Mouse (Mus musculus): Measurements from ENCODE around the gene Ptrhd1. TPM values are rescaled to one million over a fixed set of nuclear protein-coding genes. Genes with fewer than 3 reads are reported as not detected.

Ptrhd1 gene
- total and polyA plus RNA-seq, 3 experiments: 3.8 to 5.3 TPM; not detected in 1

GRCm38 (mm10) chr12:4267765-4268164, 33.9 kb downstream of the Ptrhd1 start:
- TF ChIP-seq ZMIZ1 (IDR thresholded peaks at IDR 0.05; ENCODE audit: low read depth, low read length): no peak
- Histone ChIP-seq H3K27ac (ENCODE audit: control insufficient read depth, low read depth, low read length) (no peak overlapping the region), H3K9ac (ENCODE audit: control insufficient read depth, low read depth, low read length, poor library complexity, severe bottlenecking) (no peak overlapping the region), H3K4me3 (ENCODE audit: control insufficient read depth in 1 of 2, insufficient read depth in 1 of 2, low read depth in 2 of 2, low read length in 2 of 2) (no peak overlapping the region), H3K79me2 (ENCODE audit: control insufficient read depth, insufficient read depth, low read length, poor library complexity) (no peaks in the 10 kb centered on the region), H3K36me3 (ENCODE audit: control insufficient read depth in 1 of 2, insufficient read depth in 2 of 2, low read length in 2 of 2) (peaks cover 0 to 33% of the 10 kb centered on the region in 2 experiments; a peak in 3 of 4 replicates), H3K4me1 (ENCODE audit: control insufficient read depth in 1 of 2, insufficient read depth in 2 of 2, low read length in 2 of 2) (no peaks in the 10 kb centered on the region), H3K27me3 (ENCODE audit: control insufficient read depth in 1 of 2, insufficient read depth in 2 of 2, low read length in 2 of 2) (no peaks in the 10 kb centered on the region), H3K9me3 (replicated peaks; ENCODE audit: insufficient read depth, low read length) (no peaks in the 10 kb centered on the region)
- DNase-seq (ENCODE audit: low read depth, low spot score): no peak

GRCm38 (mm10) chr12:4271078-4271477, 37.3 kb downstream of the Ptrhd1 start:
- Histone ChIP-seq H3K36me3 (ENCODE audit: control insufficient read depth in 1 of 2, insufficient read depth in 2 of 2, low read length in 2 of 2) (peaks cover 0 to 37% of the 10 kb centered on the region in 2 experiments; a peak in 3 of 4 replicates), H3K79me2 (ENCODE audit: control insufficient read depth, insufficient read depth, low read length, poor library complexity) (no peaks in the 10 kb centered on the region), H3K27ac (ENCODE audit: control insufficient read depth, low read depth, low read length) (no peak overlapping the region), H3K9me3 (replicated peaks; ENCODE audit: insufficient read depth, low read length) (no peaks in the 10 kb centered on the region), H3K27me3 (ENCODE audit: control insufficient read depth in 1 of 2, insufficient read depth in 2 of 2, low read length in 2 of 2) (no peaks in the 10 kb centered on the region), H3K4me3 (ENCODE audit: control insufficient read depth in 1 of 2, insufficient read depth in 1 of 2, low read depth in 2 of 2, low read length in 2 of 2) (no peak overlapping the region), H3K9ac (ENCODE audit: control insufficient read depth, low read depth, low read length, poor library complexity, severe bottlenecking) (no peak overlapping the region), H3K4me1 (ENCODE audit: control insufficient read depth in 1 of 2, insufficient read depth in 2 of 2, low read length in 2 of 2) (no peaks in the 10 kb centered on the region)
- no peak for TF ChIP-seq ZMIZ1 (IDR thresholded peaks at IDR 0.05; ENCODE audit: low read depth, low read length)
- no peak for TF ChIP-seq ZC3H11A (IDR thresholded peaks at IDR 0.05; ENCODE audit: low read depth, low read length)
- no peak for TF ChIP-seq POLR2A (IDR thresholded peaks at IDR 0.05; ENCODE audit: control insufficient read depth in 1 of 2, insufficient read depth in 1 of 2, low read depth in 1 of 2, low read length in 2 of 2, poor library complexity in 1 of 2)
- no peak for TF ChIP-seq JUND (IDR thresholded peaks at IDR 0.05; ENCODE audit: low read depth, low read length)
- no peak for TF ChIP-seq HCFC1 (IDR thresholded peaks at IDR 0.05; ENCODE audit: low read depth, low read length)
- TF ChIP-seq MYC (IDR thresholded peaks at IDR 0.05; ENCODE audit: low read depth, low read length): no peak
- TF ChIP-seq EP300 (IDR thresholded peaks at IDR 0.05; ENCODE audit: low read depth in 1 of 2, low read length in 2 of 2): no peak
- no peak for TF ChIP-seq UBTF (IDR thresholded peaks at IDR 0.05; ENCODE audit: borderline replicate concordance, insufficient read depth, low read depth, low read length)
- no peak for TF ChIP-seq MAFK (IDR thresholded peaks at IDR 0.05; ENCODE audit: borderline replicate concordance, low read depth, low read length)
- no peak for TF ChIP-seq TAL1 (IDR thresholded peaks at IDR 0.05; ENCODE audit: low read length)
- TF ChIP-seq TBP (IDR thresholded peaks at IDR 0.05; ENCODE audit: low read depth, low read length): no peak
- TF ChIP-seq SMC3 (IDR thresholded peaks at IDR 0.05; ENCODE audit: low read depth, low read length): no peak
- no peak for TF ChIP-seq RAD21 (IDR thresholded peaks at IDR 0.05; ENCODE audit: low read depth, low read length)
- TF ChIP-seq POLR2AphosphoS5 (IDR thresholded peaks at IDR 0.05; ENCODE audit: borderline replicate concordance, low read depth, low read length): no peak
- TF ChIP-seq MEF2A (IDR thresholded peaks at IDR 0.05; ENCODE audit: extremely low read depth, insufficient replicate concordance, low read depth, low read length, poor library complexity, severe bottlenecking): no peak
- TF ChIP-seq GABPA (IDR thresholded peaks at IDR 0.05; ENCODE audit: low read depth, low read length): no peak
- no peak for TF ChIP-seq NRF1 (IDR thresholded peaks at IDR 0.05; ENCODE audit: insufficient read depth, low read depth, low read length, poor library complexity, severe bottlenecking)
- no peak for TF ChIP-seq RCOR1 (IDR thresholded peaks at IDR 0.05; ENCODE audit: low read depth, low read length)
- no peak for TF ChIP-seq USF2 (IDR thresholded peaks at IDR 0.05; ENCODE audit: borderline replicate concordance in 1 of 2, insufficient read depth in 1 of 2, low read depth in 1 of 2, low read length in 2 of 2)
- no peak for TF ChIP-seq MXI1 (IDR thresholded peaks at IDR 0.05; ENCODE audit: low read depth, low read length)
- DNase-seq (ENCODE audit: low read depth, low spot score): no peak
